Mouse (Mus musculus) kidney, postnatal 25 days (tissue): ENCODE data around the gene Dennd1b.

Source experiments
- DNase-seq, 2 experiments: peaks; one replicate each; pipeline ENCODE4 v3.0.0; 2021; ENCODE audit warnings: mixed read lengths in 2 of 2

Gene Dennd1b

DNA sequence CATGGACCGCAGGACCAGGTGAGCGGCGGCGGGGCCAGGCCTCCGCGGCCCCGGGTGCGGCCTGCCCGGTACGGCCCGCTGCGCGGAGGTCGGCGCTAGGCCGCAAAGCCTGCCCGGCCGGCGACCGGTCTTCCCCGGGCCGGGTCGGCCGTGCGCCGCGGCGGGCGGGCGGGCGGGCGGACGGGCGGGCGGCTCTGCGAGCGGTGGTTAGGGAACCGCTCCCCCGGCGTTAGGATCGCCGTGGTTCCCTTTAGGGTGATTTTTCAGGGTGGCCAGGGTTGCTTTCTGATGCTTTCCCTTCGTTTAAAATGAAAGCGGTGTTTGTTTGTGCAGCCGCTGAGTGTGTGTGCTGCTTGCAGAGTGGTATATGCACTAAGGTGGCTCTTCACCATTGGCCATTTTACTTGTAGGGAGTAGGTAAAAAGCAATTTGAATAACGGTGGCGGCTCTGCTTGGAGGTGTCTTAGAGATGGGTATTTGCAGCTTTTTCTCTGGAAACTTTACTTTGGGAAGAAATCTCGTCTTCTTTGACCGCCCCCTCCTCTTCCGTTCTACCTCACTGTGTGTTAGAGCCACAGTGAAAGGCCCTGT, 728 bp downstream of the Dennd1b start:
- peak in 1 of 2 experiments; percentile 30 for DNase-seq

DNA sequence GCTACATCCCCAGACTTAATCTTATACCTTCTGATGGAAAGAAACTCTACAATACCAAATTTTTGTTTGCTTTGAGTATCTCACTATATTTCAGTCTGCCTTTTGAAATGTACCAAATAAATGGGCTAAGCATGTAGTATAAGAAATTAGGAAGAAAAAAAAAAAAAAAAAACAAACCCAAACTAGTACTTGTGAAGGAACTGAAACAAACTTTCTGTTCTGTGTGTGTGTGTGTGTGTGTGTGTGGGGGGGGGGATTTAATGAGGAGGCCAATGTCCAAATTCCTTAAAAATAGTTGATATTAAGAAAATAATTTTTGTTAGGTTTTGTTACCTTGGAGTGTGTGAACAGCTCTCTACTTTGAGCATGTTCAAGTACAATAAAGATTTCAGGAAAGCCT, 1.8 kb downstream of the Dennd1b start:
- no peak for DNase-seq

DNA sequence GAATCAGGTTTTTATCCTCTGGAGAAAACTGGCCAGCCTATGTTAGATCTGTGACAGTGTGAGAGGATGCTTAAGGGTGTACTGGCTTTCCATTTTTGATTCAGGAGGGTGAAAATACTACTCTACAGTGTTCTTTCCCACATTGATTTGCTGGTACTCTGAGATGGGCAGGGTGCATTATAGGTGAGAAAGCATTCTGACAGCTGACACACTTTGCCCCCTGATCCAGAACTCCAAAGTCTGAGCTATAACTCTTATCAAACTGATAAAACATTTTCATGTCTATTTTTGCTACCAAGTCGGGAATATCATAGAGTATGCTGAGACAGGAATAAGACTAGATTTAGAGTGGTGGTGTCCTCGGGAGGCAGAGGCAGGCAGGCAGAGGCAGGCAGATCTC, 2.3 kb downstream of the Dennd1b start:
- no peak for DNase-seq

DNA sequence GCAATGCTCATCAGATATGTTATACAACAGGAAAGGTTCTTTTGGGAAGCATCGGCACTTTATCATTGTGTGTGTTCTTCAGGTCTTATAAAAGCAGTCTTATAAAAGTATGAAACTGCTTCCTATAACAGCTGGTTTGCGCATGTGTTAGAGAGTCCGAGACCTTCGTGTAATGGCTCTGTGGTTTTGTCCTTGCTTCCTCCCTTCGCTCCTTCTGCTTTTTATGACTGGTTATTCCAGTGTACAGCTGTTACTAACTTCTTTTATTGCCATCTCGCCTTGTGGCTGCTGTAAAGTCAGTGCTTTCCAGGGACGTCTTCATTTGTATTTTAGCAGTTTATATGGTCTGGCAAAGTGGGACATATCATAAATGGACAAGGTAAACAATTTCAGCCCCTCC, 4.2 kb downstream of the Dennd1b start:
- DNase-seq: no peak

DNA sequence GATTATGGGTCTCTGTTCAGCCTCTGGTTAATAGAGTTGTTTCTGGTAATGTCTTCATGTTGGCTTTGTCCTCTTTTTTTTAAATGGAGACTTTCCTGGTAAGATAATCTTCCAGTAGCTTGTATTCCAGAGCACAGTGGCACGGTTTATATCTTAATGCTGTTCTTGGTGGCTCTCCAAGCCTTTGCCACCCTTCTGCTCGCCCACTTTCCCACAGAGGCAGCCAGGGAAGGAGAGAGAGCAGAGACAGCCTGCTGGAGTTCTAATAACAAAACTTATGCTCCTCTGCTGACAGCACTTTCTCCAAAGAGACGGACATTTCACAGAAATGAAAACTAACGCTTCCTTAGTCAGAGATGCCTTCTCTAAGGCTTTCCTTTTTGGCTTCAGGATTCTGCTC, 6.8 kb downstream of the Dennd1b start:
- no peak for DNase-seq

DNA sequence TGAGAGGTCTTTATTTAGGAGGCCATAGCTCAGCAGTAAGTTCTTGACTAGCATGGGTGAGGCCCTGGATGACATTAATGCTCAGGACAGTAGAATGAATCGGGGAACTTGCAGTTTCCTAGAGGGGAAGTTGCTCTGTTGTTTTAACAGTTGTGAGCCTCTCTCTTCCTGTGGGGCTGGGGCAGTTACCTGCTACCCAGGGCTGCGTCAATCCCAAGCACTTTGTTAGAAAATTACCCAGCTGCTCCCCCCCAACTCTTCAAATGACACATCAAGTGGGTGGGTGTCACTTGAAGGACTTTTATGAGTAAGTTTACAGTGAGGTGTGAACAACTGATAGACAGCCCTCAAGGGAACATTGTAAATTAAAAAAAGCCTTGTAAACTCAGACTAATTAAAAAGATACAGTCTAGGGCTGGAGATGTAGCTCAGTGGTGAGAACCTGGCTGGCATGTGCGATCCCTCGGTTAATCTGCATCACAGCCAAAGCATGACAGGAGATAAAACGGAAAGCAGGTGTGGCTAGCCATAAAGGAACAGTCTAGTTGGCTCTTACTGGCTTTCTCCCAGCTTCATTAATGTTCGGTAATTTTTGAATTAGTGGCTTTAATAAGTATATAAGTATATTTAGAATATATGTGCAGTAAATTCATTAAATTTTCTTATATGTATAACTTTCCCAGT, 10.4 kb downstream of the Dennd1b start:
- DNase-seq: no peak

DNA sequence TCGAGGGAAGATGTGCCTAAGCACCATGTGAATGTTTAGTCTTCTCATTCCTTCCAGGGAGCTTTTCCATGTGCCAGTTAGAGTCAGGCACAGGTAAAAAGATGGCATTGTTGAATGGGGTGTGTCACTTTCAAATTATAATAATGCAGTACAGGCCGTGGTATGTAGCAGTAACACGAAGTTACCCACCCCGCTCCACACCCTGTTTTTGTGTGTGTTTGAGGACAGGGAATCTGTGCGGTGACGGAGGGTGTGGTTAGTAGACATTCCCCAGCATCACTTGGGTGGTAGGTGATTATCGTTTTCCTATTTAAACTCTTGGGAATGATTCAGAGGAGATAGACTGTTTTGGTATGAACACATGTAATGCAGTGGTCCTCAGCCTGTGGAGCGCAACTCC, 11.6 kb downstream of the Dennd1b start:
- DNase-seq: no peak

DNA sequence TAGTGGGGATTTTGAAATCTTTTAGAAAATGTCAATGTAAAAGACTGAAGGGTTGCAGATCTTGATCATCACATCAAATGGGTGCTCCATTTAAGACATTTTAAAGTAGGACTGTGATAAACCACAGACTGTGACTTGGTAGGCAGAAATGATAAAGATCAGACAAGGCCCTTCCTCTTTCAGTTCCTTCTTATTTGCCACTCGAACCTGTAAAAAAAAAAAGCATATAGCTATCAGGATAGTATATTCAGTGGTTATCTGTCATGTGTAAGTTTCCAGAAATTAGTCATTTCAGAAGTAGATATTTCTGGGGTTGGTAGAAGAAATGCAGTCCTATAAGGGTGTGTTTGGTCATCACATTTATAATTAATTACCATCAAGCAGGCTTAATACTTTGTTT, 12.7 kb downstream of the Dennd1b start:
- DNase-seq: no peak

DNA sequence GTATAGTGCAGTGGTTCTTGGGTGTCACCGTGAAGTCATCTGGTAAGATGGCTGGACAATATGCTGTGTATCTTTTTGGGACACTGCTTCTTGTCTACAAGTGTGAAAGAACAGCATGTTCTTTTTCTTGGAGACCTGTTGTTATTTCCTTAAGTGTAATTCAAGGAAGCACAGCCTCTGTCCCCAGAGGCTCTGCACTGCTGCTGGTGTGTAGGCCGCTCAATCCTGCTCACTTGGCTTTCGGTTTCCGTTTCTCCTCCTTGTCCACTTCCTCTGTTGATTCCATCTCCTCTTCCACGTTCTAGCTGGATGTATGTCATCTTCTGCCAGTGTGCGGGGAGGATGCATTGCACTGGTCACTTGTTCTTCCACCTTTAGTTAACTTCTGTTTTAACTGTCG, 19.0 kb downstream of the Dennd1b start:
- DNase-seq: peak in 1 of 2 experiments; percentile 53

DNA sequence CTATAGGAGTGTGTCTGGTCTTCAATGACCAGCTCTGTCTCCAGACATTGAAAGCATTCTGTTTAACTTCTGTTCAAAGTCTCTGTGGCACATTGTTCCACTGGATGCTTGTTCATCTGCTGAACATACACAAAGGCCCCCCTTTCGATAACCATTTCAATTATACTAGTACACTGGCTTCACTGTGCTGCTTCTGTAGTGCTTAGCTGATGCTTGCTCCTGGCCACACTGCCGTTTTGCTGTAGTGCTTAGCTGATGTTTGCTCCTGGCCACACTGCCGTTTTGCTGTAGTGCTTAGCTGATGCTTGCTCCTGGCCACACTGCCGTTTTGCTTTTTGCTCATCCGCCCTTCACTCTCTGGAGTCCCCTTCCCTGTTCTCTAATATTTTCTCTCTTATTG, 19.4 kb downstream of the Dennd1b start:
- DNase-seq: no peak

DNA sequence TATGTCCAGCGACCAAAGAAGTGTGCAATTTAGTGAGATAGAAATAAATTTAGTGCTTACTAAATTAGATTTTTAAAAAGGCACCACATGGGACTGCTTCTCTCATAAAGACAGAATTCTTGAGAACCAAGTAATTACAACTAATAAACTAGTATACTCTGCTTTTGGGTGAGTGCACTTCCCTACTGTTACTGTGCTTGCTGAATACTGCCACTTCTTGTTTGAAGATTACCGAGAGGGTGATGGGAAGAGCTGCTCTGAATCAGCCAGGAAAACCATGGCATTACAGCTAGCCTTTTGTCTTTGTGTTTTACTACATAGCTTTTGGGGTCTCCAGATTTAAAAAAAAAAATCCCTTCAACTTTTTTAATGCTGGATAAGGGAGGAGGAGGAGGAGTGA, 19.8 kb downstream of the Dennd1b start:
- no peak for DNase-seq

DNA sequence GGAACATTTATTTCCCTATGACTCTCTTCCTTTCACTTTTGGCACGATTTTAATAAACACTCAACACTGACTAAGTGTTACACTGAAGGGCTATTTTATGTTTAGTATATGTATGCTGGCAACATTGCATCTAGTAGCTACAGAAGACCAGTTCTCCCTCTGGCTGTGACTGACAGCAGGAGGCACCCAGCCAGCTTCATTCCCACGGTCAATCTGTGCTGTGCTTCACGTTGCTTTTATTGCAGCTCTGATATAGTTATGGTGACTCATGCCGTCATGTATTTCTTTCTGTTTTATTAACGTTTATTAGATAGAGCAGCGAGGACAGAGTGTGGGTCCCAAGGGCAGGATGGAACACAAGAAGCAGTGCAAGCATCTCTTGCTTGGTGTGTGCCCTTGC, 20.2 kb downstream of the Dennd1b start:
- no peak for DNase-seq

DNA sequence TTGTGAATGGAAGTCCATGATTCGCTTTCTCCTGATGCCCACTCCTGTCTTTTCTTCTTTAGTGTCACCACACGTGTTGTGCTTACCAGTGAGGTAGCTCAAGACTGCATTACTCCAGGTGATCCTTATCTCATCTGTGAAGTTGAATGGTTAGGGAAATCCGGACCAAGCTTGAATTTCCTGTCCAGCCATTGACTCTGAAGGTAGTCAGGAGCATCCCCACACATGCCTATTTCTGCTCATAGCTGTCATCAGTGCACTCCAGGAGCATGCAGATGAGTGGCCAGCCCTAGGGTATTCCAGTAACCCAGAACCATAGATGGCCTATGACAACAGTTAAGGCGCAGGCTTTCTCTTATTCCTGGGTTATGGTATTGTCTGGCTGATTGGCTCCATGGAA, 20.9 kb downstream of the Dennd1b start:
- no peak for DNase-seq

DNA sequence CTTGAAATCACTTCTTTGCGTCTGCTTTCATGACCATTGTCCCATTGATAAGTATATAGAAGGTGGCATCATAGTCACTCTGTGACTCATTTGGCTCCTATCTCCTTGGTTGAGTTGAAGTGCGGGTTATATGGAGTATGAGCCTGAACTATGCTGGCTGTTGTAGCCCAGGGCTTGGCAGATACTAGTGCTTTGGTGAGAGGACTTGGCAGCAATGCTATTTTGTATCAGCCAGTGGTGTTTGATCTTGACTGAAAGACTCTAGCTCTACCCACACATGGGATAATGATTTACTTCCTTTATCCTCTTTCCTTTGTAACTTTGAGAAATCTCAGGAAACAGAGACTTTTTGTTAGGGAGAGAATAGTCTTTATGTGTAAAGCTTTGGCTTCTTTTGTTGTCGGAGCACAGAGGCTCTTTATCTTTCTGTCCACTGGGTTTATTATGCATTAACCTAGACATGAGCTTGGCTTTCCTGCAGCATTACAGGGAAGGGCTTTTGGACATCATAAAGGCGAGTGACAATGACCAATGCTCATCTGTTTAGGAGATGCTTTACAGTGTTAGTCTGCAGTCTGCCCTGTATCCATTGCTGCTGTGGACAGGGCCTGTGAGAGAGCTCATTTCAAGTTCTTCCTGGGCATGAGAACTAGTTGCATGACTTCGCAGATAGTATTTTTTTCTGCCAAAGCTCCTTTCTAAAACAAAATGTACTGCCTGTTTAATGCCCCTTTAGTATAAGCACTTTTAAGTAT, 29.3 kb downstream of the Dennd1b start:
- peak; percentile 21 to 37 for DNase-seq

DNA sequence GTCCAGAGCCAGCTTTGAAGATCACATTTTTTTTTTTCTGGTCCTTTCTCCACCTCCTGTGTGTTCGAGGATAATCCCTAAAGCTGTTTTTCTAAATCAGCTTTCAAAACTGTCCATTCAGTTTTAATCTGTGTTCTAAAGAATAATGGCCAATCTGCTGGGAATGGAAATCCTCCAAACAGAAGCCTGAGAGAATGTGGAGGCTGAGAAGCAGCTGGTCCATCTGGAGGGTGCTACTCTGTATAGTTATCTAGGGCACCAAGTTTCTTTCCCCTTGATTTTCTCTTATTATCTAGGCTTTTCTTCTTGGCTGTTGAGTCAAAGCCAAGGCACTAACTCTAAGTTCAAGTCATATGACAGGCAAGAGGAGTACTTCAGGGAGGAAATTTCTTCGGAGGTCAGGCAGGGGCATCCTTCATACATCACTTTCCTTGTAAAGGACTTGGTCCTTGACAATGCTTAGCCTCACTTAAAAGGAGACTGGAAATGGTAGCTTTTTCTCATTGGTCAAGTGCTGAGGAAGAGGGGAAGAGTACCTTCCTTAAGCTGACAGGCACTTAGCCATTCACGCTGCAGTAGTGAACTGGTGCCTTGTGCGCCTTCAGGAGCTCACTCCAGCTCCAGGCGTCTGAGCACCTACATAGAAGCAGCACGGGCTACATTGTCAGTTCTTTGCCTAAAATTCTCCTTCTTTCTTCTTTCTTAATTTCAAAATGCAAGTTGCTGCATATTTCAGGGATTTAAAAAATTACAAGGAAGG, 32.6 kb downstream of the Dennd1b start:
- DNase-seq: no peak

DNA sequence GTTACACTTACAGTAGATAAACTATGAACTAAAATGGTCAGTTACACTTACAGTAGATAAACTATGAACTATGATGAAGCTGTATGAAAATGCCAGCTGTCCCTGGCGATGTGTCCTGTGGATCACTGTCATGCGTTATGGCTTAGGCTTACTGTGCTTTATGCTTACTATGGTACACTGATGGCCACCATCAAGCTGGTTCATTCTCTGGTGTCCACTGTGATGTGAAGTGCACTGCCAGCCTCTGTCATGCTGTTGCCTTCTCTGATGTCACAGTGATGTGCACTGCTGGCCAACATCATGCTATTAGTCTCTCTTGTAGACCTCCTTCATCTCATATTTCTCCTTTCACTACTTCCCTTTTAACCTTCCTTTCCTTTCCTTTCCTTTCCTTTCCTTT, 33.4 kb downstream of the Dennd1b start:
- DNase-seq: no peak

DNA sequence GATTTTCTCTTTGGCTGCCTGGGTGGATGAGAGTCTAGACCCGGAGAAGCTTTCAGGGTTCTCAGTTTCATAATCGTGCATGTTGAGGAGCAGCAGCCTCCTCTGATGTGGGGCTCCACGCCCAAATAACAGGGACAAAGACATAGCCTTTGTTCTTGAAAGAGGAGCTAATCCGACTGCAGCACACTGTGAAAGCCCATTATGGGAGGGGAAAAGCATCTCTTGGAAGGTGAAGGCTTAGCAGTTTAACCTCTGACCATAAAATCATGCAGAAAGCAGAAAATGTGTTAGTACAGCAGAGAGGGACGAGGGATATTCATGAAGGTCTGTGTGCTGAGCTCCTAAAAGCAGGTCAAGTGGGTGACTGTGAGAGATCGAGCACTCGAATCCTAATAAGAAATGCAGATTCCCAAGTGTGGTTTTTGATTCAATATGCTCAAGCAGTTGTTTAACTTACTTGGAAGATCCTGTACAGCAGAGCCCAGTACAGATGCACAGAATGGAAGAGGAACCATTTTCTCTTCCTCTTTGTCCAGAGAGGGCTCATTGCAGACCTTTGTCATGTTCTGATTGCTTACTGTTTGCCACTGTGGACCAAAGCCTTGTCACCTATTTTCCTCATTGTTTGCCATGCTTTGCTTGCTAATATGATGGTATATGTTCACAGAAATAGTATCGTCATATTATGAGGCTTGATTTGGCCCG, 37.6 kb downstream of the Dennd1b start:
- DNase-seq: no peak

DNA sequence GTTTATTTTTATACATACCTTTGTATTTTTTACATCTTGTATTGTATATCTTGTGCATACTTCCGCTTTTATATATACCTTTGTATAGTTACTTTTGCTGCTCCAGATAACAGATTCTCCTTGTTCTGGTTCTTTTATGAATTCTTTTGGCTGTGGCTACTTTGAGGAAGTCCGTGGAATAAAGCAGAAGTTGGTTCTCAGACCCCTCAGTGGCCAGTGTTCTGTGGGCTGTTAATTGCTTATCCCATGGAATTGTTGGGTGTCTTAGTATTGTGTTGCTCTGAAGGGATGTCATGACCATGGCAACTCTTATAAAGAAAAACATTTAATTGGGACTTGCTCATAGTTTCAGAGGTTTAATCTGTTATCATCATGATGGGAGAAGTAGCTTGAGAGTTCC, 40.3 kb downstream of the Dennd1b start:
- no peak for DNase-seq

DNA sequence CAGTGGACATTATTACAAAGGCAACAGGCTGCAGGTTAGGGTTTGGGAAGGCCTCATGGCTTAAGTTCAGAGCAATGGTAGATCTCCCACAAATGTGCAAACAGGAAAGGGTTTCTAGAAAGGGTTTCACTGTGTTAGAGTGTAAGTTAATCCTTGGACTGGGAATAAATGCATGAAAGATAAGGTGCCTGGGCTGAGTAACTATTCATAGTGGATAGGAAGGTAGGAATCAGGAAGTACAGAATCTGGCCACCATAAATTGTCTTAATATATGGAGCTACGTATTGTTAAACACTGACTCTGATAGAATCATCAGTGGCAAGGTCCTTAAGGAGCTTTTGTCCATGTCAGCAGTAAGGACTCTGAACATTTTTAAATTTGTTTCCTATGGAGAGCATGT, 42.8 kb downstream of the Dennd1b start:
- DNase-seq: no peak

DNA sequence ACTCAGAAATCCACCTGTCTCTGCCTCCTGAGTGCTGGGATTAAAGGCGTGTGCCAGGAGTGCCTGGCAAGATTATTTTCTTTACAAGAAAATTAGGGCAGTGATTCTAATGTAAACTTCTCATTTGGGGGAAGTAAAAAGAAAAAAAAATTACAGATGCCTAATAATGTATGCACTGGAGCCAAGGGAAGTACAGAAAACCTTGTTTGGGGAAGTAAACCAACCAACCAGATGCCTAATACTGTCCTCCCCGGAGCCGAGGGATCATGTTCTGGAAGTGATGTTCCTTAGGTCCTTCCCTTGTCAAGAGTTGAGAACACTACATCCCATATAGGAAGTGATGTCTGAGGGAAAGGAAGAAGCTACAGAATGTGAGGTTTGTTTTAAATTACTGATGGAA, 44.2 kb downstream of the Dennd1b start:
- no peak for DNase-seq

DNA sequence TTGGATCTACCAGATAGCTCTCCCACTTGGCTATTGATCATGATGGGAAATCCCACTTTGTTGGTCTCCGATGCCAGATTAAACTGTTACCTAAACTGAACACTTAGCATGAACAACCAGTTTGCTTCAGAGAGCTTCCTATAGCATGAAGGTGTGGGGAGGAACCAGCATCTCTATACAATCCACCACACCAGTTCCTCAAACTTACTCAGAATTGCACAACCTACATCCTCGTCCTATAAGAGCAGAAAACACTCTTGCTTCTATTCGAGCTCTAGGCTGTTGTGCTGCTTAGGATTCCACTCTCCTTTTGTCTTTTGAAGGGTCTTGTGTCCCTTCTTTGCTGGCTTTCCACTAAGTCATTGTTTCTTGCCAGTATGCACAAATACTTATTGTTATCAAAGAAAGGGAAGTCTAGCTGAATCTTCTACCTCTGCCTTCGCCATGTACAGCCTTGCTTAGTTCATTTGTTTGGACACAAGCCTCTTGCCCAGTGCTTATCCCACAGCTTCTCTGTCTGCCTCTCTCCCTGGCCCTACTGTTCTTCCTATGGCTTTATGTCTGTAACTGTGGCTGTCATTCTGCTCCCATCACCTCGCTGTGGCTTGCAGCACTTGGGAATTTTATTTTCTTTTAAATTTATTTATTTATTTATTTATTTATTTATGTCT, 52.0 kb downstream of the Dennd1b start:
- no peak for DNase-seq

DNA sequence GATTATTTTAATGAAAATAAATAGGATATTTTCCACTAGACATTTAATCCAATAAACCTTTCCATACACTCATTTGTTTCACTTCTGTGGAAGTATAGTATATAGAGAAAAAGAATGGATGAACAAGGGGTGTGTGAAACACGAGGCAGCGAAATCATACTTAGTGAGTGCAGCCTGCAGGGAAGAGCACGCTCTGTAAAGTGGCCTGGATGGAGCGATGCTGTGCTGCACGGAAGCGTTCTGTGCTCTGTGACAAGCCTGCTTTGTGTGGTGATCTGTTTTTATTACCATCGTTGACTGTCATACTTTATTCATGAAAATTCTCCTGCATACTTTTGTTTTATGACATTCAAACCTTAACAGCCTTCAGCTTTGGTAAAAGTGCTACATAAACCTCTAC, 58.1 kb downstream of the Dennd1b start:
- no peak for DNase-seq
